Mouse (Mus musculus): ENCODE results near the gene Elf2.
"Not testable (repeated sequence)": the region's sequence is repeated elsewhere in the genome, so short reads cannot be mapped to it uniquely, and the experiment has no call there.

The Elf2 gene

DNA sequence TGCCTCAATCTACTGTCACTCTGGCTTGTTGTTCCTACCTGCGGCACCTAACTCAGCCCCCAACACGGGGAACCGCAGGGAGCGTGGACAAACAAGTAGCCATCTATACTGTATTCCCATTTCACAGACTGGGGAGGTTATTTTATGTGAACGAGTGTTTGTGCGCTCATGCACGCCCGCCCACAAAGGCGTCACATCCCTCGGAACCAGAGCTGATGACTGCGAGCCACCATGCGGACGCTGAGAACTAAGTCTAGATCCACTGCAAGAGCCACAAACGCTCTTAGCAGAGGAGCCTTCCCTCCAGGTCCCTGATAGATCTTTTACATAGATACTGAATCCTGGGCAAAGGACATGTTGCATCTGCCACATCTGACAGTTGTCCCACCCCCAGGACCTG, 10.4 kb downstream of the Elf2 start:
- DNase-seq (ENCODE audit: low spot score): no peak

DNA sequence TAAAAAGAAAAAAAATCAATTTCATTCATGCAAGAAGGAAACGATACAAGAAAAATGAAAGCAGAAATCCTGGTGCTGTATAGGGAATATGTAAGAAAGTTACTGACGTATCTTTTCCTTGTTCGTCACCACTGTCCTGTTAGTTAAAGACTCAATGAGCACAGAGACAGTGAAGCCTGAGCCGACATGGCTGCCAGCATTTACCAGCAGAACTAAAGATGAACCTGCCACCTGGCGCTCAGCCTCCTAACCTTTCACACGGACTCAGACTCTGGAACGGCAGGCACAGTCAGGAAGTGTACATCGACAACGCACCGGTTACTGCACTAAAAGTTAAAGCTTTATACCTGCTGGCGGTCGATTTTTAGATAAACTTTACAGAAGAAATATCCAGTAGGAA, 11.9 kb downstream of the Elf2 start:
- no peak for DNase-seq (ENCODE audit: low spot score)

- DNase-seq (ENCODE audit: low spot score): no peak
These were observed 12.6 kb downstream of the Elf2 start for GRCm38 (mm10) chr3:51327817-51328216.

DNA sequence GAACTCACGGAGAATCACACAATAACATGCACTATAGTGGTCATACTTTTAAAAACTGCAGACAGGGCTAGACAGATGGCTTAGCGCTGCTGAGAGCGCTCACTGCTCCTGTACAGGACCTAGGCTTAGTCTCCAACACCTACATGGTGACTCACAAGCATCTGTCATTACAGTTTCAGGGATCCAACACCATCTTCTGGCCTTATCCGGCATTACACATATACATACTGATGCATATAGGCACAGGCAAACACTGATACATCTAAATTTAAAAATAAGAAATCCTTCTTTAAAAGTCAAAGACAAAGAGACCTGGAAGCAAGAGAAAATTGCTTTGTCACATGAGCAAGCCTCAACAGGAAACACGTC, 13.1 kb downstream of the Elf2 start:
- no peak for DNase-seq (ENCODE audit: low spot score)

DNA sequence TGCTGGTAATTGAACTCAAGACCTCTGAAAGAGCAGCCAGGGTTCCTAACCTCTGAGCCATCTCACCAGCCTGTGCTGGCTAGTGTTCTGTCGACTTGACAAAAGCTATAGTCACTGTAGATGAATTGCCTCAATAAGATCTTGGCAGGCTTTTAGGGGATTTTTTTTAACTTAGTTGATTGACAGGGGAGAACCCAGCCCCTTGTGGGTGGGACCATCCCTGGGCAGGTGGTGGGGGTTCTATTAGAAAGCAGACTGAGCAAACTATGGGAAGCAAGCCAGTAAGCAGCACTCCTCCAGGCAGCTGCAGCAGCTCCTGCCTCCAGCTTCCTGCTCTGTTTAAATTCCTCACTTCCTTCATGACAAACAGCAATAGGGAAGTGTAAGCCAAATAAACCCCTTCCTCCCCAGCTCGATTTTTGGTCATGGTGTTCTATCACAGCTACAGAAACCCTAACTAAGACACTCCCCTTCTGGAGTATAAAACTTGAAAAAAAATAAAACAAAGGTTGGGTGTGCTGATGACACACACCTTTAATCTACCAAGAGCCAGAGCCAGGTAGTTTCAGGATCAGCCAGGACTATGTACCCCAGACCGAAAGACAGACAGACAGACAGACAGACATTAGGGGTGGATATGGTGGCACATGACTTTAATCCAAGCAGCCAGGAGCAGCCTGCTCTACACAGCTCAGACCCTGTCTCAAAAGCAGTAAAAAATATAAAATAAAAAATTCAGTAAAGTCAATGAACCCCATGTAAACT, 13.6 kb downstream of the Elf2 start:
- DNase-seq (ENCODE audit: low spot score): peak; percentile 55

DNA sequence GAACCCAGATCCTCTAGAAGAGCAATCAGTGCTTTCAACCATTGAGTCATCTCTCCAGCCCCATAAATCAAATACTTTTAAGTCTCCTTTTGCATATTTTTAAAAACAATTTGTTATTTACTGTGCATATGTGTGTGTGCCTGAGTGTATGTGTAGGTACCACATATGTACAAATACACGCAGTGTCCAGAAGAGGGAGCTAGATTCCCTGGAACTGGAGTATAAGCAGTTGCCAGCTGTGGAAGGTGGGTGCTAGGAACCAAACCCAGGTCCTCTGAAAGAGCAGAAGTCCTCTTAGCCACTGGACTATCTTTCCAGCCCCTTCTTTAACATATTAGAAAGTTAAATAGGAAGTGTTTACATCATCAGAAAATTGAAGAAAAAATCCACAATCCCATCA, 15.0 kb downstream of the Elf2 start:
- DNase-seq (ENCODE audit: low spot score): no peak

DNA sequence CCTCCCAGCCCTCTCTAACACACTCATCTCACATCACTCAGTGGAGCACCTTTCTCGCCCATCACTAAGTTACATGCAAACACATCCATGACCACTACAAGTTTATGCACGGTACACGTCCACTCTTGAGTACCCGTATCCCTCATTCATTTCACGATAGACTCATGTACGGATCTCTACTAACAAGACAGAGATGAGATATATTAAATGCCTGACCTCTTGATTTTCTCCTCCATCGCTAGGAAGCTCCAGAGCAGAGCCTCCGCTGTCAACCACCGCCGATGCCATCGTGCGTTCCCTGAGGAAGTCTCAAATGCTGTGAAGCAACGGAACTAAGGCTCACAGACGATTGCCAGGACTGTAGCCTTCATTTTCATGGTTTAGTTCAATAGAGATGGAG, 17.5 kb downstream of the Elf2 start:
- DNase-seq (ENCODE audit: low spot score): no peak

DNA sequence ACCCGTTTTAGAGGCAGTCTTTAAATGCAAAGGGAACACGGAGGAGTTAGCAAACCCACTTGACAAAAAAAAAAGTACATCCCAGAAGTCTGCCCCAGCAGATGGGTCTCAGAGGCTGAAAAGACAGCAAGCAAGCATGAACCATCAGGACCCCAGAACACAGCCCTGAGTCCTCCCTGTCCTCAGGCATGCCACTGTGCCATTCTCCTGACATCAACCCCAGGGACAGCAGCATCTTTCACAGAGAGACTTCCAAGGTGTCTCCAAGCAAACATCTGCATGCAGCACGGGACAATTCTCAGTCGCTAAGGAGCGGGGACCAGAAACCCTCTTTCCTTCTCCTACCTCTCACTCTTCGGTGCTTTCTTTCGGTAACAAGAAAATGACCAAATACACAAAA, 18.1 kb downstream of the Elf2 start:
- no peak for DNase-seq (ENCODE audit: low spot score)

DNA sequence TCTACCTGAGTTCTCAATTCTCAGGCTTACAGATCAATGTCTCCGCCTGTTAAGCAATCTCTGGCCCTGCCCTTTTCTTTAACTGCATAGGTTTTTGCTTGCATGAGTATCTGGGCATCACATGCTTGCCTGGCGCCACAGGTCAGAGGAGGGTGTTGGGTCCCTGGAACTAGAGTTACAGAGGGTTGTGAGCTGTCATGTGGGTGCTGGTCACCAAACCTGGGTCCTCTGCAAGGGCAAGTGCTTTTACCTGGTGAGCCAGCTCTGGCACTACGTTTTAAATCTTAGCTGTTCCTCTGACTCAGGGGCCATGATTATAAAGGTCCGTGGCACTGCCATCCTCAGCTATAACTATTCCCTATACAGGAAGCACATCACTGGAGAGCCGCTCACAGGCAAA, 19.3 kb downstream of the Elf2 start:
- DNase-seq (ENCODE audit: low spot score): no peak

GRCm38 (mm10) chr3:51318053-51318452, 22.4 kb downstream of the Elf2 start:
- DNase-seq (ENCODE audit: low spot score): not testable (repeated sequence)

- DNase-seq (ENCODE audit: low spot score): no peak
These were observed 23.6 kb downstream of the Elf2 start for GRCm38 (mm10) chr3:51316876-51317275.

DNA sequence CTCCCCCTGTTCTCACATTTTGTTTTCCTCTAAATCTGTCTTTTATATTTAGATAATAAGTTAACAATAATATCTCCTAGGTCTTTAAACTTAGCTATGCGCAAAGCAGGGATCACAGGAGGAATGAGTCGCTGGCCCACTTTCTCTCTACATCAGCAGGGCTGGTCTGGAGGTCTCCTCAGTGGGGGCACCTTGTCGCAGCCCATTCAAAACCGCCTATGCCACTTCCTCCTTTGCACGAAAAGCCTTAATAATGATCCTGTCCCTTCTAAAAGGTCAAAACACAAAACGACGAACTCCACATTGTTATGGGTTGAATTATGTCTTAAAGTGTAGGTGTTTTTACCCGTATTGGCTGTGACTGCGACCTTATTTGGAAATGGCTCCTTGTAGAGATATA, 28.8 kb downstream of the Elf2 start:
- DNase-seq (ENCODE audit: low spot score): no peak

DNA sequence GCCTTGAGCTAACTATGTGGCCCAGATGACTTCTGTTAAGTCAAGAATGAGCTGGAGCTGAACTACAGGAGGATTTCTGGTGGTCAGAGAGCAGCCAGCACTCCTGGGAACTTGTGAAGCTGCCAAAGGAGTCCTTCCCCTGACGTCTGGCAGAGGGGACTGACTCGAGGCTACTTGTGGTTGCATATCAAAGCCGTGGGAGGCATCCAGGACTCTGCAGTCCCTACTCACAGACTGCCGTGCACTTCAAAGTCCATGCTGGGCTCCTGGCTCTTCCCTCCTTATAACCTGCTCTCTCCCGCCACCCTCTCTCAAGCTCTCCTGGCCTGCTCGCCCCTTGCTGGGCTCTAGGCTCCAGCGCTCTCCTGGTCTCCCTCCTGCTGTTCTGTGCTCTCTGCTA, 30.4 kb downstream of the Elf2 start:
- no peak for DNase-seq (ENCODE audit: low spot score)

DNA sequence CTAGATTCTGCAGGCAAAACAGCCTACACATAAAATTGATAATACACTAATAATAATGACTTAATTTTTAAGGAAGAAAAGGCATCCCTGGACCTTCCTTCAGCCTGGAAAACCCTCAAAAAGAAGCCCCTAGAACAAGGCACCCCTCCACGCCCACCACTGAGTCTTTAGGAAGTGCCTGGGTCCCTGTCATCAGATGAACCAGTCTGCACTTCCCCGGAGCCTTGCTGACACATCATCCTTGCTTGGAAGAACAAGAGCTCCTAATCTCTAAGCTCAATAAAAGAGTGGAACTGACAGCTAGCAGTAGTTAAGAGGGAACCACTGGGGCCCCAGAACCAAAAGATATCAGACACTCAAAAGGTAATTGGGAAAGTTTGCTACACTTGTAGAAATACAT, 33.8 kb downstream of the Elf2 start:
- no peak for DNase-seq (ENCODE audit: low spot score)

DNA sequence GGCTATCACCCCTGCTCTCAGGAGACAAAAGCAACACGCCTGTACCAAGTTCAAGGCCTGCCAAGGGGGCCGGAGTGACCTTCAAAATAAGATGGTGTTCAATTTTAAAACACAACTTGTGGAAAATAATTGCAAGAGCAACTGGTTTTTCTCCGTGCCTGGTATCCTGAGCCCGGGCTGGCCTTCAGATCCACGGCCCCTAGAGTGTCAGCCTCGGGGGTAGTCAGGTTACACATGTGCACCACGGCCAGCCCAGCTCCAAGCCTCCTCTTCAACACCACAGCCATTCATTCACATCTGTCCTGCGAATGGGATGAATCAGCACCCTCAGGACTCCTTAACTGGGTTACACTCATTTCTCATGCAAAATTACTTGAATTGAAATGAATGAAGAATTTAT, 34.5 kb downstream of the Elf2 start:
- DNase-seq (ENCODE audit: low spot score): no peak

- no peak for DNase-seq (ENCODE audit: low spot score)
These were observed 37.4 kb downstream of the Elf2 start for GRCm38 (mm10) chr3:51302971-51303476.

DNA sequence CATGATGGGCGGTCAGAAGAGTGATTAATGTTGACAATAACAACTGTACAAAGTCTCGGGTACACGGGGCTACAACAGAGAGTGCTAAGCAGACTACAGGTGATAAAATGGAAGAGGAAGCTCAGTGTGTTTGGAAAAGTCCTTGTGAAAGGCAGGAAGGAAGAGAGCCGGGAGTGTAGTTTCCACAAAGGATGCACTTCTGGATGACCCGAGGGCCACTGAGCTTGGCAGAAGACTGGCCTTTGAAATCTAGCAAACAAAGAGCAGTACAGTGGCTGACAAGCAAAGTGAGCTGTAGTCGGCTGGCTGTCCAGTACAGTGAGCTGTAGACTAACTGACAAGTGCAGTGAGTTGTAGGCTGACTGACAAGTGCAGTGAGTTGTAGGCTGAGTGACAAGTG, 38.9 kb downstream of the Elf2 start:
- no peak for DNase-seq (ENCODE audit: low spot score)

- peak; percentile 18 for DNase-seq (ENCODE audit: low spot score)
These were observed 43.7 kb downstream of the Elf2 start for GRCm38 (mm10) chr3:51296790-51297189.

- no peak for DNase-seq (ENCODE audit: low spot score)
These were observed 45.2 kb downstream of the Elf2 start for GRCm38 (mm10) chr3:51295225-51295624.

DNA sequence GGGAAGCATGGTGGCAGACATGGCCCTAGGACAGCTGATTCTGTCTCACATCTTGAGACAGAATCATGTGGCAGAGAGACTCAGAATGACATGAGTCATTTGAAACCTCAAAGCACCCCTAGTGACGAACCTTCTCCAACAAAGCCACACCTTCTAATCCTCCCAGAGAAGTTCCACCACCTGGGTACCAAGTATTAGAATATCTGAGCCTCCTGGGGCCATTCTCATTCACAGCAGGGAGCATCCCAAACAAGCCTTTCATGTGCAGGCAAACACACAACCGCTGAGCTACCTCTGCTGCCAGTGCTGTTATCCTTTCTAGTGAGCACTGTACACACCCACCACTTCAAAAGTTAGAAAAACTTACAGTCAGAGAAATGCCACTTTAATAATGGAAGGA, 46.2 kb downstream of the Elf2 start:
- DNase-seq (ENCODE audit: low spot score): no peak

DNA sequence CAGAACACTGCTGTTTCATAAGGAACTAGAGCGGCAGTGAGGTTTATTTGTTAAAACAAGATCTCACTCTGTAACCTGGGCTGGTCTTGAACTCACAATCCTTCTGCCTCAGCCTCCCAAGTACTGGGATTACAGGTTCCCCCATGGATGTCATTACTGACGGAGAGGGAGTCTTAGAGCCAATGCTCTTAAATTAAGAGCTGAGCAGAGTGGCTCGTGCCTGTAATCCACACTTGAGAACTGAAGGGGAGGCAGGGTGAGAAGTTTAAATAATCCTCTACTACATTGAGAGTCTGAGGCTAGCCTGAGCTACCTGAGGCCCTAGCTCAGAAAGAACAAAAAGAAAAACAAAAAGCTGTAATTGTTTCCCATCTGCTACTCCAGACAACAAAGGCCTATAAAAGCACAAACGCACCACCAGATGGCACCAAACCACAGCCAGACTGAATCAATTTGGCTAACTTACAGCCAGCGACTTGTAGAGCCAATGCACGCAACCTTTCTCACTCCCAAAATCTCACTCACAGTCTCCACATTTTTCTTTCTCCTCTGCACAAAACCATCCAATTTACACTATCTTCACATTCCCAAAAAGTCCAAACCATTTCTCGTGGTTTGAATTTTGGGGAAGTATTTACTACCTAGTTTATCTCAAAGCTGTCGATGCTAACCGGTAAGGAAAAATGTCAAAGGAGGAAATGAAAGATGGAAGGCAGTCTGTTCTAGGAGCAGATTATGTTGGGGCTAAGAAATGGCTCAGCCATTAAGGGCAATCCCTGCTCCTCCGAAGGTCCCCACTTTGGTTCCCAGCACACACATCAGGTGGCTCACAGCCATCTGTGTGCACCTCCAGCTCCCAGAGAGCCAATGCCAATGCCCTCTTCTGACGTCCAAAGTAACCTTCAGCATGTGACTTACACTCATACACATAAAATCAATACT, 51.3 kb downstream of the Elf2 start:
- peak; percentile 90 for DNase-seq (ENCODE audit: low spot score)

GRCm38 (mm10) chr3:51284375-51284774, 56.1 kb downstream of the Elf2 start:
- DNase-seq (ENCODE audit: low spot score): no peak

- no peak for DNase-seq (ENCODE audit: low spot score)
These were observed 58.7 kb downstream of the Elf2 start for GRCm38 (mm10) chr3:51281727-51282126.

Data from adipocyte (in vitro differentiated cells).